Mouse (Mus musculus): ENCODE measurements at regions not wholly inside any gene's neighbourhood (a gene's known extent, or its start where the extent isn't known, plus 50 kb on each side); places are given as distances from the start of the nearest gene placed in this dataset.

DNA sequence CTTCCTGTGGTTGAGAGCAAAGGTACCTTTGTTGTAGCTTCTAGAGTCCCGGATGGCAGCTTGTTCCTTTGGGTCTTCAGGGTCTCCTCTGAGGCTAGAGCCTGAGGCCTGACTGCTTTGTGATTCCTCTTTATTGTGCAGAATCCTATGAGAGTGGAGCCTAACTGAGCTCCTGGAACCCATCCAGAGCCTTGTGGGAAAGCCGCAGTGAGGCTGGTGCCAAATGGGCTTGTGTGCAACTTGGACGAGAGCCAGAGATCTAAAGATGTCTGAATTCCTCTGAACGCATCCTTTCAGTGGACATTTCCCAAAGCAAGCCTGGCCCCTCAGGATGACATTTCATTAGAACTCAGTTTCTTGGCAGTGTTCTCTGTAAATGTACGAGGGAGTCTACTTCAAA, 178.4 kb upstream of the Tmem72 start:
- no peak for ATAC-seq (replicated peaks; ENCODE audit: low FRiP score, poor library complexity, severe bottlenecking)

DNA sequence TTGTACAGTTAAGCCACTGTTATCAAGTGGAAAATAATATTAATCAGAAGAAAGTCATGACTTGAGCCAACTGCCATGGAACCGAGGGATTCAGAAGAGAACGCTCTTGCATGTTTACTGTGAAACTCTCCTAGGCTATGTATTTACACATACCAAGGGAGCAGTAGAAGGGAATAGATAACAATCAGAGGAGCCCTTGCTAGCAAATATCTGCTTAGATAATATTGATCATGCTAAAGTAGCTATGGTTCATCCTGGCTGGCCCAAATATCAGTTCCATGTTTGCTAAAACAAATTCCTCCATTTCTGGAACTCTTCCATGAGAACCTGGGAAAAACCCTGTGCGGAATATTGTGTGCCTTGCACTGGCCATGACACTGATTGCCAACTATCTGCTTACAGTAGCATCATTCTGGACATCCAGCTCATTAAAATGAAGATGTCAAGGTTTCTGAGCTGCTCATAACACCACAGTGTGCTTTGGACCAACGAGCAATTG, 179.5 kb upstream of the Tmem72 start:
- ATAC-seq (replicated peaks; ENCODE audit: low FRiP score, poor library complexity, severe bottlenecking), result no peak

GRCm38 (mm10) chr6:116901816-116902215, 185.1 kb upstream of the Tmem72 start:
- no peak for ATAC-seq (replicated peaks; ENCODE audit: low FRiP score, poor library complexity, severe bottlenecking)

- ATAC-seq (replicated peaks; ENCODE audit: low FRiP score, poor library complexity, severe bottlenecking), result no peak
Observed at GRCm38 (mm10) chr6:116902371-116902770, 185.7 kb upstream of the Tmem72 start.

DNA sequence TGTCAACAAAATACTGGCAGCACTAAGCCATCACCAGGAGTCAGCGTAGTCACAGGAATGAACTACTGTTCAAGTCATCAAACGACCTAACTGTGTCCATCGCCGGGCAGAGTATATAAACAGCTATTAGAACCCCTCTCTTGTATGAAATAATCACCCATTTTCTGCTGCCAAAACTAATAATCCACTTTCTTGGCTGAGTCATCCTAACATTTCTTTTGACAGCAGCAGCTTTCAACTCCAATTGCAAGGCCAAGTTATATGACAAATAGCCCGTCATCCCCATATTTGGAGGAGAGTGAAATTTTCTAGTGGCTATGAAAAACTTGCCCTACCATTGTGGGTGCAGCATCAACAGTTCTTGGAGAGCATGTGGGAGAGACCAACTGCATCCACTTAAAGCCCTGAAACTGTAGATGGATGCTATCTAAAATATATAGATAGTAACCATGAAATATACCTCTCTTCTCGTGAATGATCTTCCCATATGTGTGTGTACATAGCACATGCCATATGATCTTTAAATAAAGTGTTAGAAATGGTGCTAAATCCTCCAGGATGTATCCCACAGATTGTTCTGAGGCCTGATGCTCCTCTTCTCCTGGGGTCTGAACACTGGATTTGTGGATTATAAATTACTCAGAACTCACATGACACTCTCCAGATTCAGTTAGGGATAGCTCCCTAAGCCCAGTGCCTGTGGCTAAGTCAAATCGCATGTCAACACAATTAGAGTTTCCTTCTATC, 189.9 kb upstream of the Tmem72 start:
- ATAC-seq (replicated peaks; ENCODE audit: low FRiP score, poor library complexity, severe bottlenecking), result no peak

DNA sequence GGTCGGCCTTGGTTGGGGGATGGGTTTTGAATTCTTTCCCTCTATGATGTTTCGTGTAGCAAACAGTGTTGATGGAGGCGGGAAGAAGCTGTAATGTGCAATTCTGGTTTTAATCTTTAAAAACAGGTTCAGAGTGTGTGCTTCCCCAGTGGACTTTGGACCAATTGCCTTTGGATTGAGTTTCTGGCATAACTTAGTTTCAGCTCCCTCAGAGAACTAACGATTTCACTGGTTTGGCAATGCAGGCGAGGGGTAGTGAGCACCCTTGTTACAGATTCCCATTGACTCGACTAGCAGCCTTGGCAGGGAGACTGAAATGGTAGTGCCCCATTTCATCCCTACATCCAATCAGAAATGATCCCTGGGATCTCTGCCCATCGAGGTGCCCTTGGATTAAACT, 193.9 kb upstream of the Tmem72 start:
- no peak for ATAC-seq (replicated peaks; ENCODE audit: low FRiP score, poor library complexity, severe bottlenecking)

DNA sequence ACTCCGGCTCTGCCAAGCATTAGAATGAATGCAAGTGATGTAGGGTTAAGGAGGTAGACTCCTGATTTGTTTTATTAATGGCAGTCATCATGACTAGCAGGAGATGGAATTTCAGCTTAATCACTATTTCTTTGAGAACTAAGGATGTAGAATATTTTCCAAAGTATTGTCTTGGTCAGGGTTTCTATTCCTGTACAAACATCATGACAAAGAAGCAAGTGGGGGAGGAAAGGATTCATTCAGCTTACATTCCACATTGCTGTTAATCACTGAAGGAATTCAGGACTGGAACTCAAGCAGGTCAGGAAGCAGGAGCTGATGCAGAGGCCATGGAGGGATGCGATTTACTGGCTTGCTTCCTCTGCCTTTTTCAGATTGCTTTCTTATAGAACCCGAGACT, 195.4 kb upstream of the Tmem72 start:
- no peak for ATAC-seq (replicated peaks; ENCODE audit: low FRiP score, poor library complexity, severe bottlenecking)

- ATAC-seq (replicated peaks; ENCODE audit: low FRiP score, poor library complexity, severe bottlenecking), result no peak
Observed at GRCm38 (mm10) chr6:116914073-116914472, 197.4 kb upstream of the Tmem72 start.

- no peak for ATAC-seq (replicated peaks; ENCODE audit: low FRiP score, poor library complexity, severe bottlenecking)
Observed at GRCm38 (mm10) chr6:116935024-116935423, 218.3 kb upstream of the Tmem72 start.

DNA sequence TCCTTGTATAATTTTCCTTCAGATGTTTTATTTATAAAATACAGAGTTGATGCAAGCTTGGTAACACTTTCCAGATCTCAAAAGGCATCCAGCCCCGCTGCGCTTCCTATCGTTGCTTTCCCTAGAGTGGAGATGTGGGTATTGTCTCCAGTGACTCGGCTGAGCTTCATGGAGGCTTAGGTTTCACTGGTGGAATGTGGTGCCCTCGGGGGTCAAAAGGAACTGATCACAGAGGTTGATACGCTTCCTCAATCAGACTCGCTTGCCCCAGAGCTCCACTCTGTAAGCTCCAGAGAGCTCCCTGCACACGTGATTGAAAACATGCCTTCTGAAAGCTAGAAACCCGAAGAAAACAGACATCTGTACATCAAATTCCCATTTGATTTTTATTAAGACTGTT, 224.9 kb upstream of the Tmem72 start:
- ATAC-seq (replicated peaks; ENCODE audit: low FRiP score, poor library complexity, severe bottlenecking), result no peak

- ATAC-seq (replicated peaks; ENCODE audit: low FRiP score, poor library complexity, severe bottlenecking), result no peak
Observed at GRCm38 (mm10) chr6:116942696-116943095, 225.6 kb upstream of the Cxcl12 start.

GRCm38 (mm10) chr6:116946083-116946732, 222.1 kb upstream of the Cxcl12 start:
- ATAC-seq (replicated peaks; ENCODE audit: low FRiP score, poor library complexity, severe bottlenecking), result no peak

DNA sequence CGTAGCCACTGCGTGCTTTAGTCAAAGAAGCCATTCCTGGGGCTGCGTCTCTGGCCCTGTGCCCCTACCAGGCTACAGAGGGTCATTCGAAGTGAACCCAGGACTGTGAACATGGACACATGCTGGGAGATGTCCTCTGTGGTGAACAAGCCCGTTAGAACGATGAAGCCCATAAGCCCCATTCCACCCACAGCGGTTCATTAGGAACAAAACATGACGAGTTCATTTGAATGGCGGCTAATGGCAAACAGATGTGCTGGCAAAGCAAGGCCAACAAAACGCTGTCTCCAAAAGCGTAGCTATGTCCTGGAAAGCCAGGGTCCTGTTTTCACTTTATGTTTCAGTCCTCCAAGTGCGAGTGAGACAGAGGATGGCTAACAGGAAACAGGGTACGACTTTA, 208.7 kb upstream of the Cxcl12 start:
- ATAC-seq (replicated peaks; ENCODE audit: low FRiP score, poor library complexity, severe bottlenecking), result no peak

GRCm38 (mm10) chr6:116960641-116961040, 207.7 kb upstream of the Cxcl12 start:
- ATAC-seq (replicated peaks; ENCODE audit: low FRiP score, poor library complexity, severe bottlenecking), result no peak

DNA sequence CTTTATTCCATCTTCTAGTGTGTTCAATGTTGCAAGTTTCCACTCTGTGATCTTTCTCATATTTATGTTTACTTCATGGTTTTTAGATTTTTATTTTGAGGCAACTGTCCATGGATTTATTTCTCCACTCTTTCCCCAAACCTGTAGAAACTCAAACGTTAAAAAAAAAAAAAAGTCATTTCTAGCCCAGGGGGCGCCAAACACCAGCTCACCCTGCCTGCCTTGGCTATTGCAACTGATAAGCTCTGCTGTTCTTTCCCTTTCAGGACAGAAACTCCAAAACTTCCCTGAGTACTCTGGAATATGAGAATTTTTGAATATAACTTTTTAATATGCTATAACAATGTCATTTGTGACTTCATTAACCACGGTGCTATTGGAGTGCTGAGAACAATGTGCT, 201.9 kb upstream of the Cxcl12 start:
- ATAC-seq (replicated peaks; ENCODE audit: low FRiP score, poor library complexity, severe bottlenecking), result no peak

GRCm38 (mm10) chr6:116969381-116969910, 198.9 kb upstream of the Cxcl12 start:
- no peak for ATAC-seq (replicated peaks; ENCODE audit: low FRiP score, poor library complexity, severe bottlenecking)

DNA sequence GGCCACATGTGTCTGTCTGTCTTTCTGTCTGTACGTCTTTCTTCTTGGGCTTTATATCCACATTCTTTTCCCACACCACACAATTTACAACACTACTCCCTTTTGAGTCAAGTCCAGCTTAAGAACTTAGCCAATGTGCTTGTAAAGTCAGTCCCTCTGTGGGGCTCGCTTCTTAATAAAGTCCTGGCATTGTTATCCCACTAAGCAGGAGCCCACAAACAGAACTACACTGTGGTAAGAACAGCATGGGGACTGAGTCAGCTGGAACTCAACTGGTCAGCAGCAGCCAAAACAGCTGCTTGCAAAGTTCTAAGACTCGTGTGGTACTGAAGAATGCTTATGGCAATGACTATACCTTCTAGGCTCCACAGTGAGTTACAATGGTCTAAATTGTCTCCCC, 193.5 kb upstream of the Cxcl12 start:
- no peak for ATAC-seq (replicated peaks; ENCODE audit: low FRiP score, poor library complexity, severe bottlenecking)

GRCm38 (mm10) chr6:116980349-116980995, 187.9 kb upstream of the Cxcl12 start:
- no peak for ATAC-seq (replicated peaks; ENCODE audit: low FRiP score, poor library complexity, severe bottlenecking)

DNA sequence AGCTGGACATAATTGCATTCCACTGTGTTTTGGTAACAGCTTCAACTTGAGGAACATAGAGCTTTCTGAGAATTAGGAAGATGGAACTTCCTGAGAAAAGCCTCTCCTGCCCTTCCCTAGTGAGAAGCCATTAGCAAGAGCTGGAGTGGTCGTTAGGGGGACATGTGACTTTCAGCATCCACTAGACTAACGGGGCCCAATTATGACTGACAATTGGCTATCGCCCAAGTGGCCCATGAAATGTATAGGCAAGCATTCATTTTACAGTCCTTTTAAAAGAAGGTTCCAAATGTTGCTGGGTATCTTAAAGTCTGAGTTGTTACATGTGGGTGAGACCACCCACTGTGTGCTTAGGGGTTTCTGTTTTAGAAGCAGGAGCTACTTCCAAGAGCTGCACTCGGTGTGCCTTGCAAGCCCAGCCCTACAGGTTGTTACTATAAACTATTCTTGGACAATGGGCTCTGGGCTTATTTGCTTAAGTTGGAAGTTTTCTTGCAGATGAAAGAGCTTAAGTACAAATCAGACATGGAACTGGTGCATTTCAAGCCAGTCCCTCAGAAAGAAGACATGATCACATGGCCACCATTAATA, 183.1 kb upstream of the Cxcl12 start:
- no peak for ATAC-seq (replicated peaks; ENCODE audit: low FRiP score, poor library complexity, severe bottlenecking)

DNA sequence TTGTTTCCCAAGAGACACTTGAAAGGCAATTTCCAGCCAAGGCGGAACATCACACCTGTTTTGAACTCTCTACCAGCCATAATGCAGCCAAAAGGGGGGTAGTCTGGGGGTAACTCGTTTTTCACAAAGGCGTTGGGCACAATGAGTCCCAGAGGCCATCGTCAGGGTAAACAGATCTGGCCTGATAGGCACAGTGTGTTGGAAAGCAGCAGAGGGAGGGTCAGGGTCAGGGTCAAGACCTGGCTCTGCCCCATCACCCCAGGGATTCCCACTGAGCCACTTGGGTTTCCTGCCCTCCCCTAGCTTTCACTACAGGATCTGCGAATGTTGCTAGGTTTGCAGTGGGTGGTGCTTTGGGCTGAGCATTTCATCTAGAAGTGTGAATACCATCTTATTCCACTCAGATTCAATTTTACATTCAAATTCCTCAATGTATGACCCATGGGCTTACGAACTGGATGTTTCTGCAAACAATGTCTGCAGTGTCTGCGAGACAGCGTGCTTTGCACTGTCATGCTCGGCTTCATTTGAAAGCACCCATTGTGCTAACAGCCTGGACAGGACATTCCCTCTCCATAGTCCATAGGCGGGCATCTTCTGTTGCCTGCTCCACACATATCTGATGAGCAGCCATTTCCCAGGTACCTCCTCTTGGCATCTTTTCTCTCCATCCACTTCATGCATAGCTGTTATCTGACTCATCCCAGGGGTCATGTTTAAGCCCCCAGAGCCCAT, 181.9 kb upstream of the Cxcl12 start:
- no peak for ATAC-seq (replicated peaks; ENCODE audit: low FRiP score, poor library complexity, severe bottlenecking)
